Mouse (Mus musculus) megakaryocyte, embryonic 14.5 days (primary cell): ENCODE measurements around the gene Slc35c2. TPM values are rescaled to one million over a fixed set of nuclear protein-coding genes. Genes with fewer than 3 reads are reported as not detected.

Experiments
- H3K27me3 ChIP-seq: replicated peaks from 2 replicates; pipeline ENCODE3; 2012; ENCODE audit warnings: inconsistent platforms
- H3K36me3 ChIP-seq: replicated peaks from 2 replicates; pipeline ENCODE3; 2012; ENCODE audit warnings: low read length, inconsistent platforms, mixed read lengths
- H3K4me1 ChIP-seq: 2 replicates; pipeline ENCODE4 v1.6.1; 2012; ENCODE audit warnings: inconsistent platforms
- H3K4me3 ChIP-seq: replicated peaks from 2 replicates; pipeline ENCODE3; 2012; ENCODE audit warnings: moderate library complexity, mild to moderate bottlenecking, inconsistent platforms
- H3K9me3 ChIP-seq: 2 replicates; pipeline ENCODE4 v1.6.1; 2012; ENCODE audit warnings: inconsistent platforms
- FLI1 ChIP-seq: IDR thresholded peaks from 2 replicates; pipeline ENCODE4 v1.6.1; 2012; ENCODE audit warnings: low read length, inconsistent platforms, mixed read lengths
- GATA1 ChIP-seq: IDR thresholded peaks from 3 replicates; pipeline ENCODE4 v1.6.1; 2012; ENCODE audit warnings: mixed read lengths, low read length, inconsistent platforms, borderline replicate concordance
- polyA plus RNA-seq: library from polyadenylated mRNA; stranded (reverse); fragments of >175 nt; gene quantifications from 2 replicates; pipeline ENCODE4 v1.2.3, GENCODE M21; 2012; ENCODE audit warnings: low replicate concordance; ENCODE audit not compliant: insufficient read depth

Gene Slc35c2
- polyA plus RNA-seq, 1 experiment: 62.9 TPM

DNA sequence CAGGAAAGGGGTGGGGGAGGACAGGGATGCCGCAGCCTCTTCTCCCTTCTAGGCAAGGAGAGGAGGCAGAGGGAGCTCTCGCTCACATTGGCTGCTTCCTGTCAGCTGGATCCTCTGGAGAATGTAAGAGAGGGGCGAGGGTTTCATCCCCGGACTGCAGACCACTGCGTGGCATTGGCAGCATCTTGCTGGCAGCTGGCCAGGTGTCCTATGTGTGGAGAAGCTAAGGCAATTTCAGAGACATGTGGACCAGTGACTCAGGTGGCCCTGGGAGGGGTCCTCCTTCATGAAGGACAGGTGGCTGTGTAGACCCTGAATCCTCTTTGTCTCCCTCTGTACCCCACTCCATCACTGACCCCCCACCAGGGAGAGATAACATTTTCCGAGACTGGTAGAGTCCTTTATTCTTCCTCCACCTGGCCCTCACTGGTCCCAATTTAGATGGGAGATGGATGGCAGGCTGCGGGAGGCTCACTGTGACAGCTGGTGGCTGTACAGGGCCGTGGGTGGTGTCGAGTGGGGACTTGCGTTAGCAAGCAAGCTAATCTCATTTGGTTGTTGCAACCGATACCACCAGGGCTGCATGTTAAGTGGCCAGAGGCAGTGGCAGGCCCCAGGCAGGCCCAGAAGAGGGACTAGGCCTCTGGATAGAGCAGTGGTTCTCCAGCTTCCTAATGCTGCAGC lies 30.4 kb downstream of the Slc35c2 start:
- Histone ChIP-seq H3K27me3 (peaks cover 93% of the 10 kb centered on the region), H3K4me1 (peaks cover 25% of the 10 kb centered on the region), H3K9me3 (no peaks in the 10 kb centered on the region), H3K36me3 (no peaks in the 10 kb centered on the region), H3K4me3 (no peak overlapping the region)
- TF ChIP-seq FLI1: no peak
- TF ChIP-seq GATA1: no peak

DNA sequence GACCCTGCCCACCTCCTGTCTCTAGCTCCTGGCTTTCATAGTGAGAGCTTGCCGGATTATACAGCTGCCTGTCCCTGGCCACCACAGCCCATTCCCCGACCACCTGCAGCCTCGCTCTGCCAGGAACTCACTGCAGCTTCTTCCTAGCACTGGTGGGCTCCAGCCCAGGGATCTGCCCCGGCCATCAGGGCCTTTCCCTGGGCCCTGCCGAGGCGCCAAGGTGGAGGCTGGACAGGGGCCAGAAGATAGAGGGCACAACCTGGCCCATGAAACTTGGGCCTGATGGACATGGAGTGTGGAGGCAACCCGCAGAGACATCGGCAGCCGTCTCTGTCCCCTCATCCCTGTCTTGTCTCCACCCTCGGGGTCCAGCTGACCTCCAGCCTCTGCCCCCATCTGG lies 31.5 kb downstream of the Slc35c2 start:
- peaks cover 91% of the 10 kb centered on the region for H3K27me3 ChIP-seq
- no peak overlapping the region for H3K4me3 ChIP-seq
- H3K36me3 ChIP-seq: no peaks in the 10 kb centered on the region
- H3K4me1 ChIP-seq: peaks cover 25% of the 10 kb centered on the region
- H3K9me3 ChIP-seq: no peaks in the 10 kb centered on the region
- no peak for TF ChIP-seq GATA1
- no peak for TF ChIP-seq FLI1

DNA sequence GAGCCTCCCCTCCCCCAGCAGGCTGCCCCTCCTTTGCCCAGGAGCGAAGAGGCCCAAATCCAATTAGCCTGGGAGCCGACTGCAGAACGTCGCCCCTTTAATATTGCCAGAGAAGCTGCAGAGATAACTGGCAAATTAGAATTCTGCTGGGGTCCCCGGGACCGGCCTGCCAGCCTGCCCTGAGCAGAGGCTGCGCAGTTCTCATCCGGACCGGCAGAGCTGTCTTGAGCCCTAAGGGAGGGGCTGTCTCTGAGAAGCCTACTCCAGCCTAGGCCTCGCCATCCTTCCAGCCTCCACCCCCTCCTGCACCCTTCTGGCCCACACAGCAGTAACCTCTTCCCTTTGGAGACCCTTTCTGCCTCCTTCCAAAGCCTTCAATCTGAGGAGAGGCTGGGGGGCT lies 33.8 kb downstream of the Slc35c2 start:
- Histone ChIP-seq H3K27me3 (peaks cover 83% of the 10 kb centered on the region), H3K4me1 (peaks cover 38% of the 10 kb centered on the region), H3K36me3 (no peaks in the 10 kb centered on the region), H3K9me3 (no peaks in the 10 kb centered on the region), H3K4me3 (no peak overlapping the region)
- TF ChIP-seq FLI1 (no peak), GATA1 (no peak)

DNA sequence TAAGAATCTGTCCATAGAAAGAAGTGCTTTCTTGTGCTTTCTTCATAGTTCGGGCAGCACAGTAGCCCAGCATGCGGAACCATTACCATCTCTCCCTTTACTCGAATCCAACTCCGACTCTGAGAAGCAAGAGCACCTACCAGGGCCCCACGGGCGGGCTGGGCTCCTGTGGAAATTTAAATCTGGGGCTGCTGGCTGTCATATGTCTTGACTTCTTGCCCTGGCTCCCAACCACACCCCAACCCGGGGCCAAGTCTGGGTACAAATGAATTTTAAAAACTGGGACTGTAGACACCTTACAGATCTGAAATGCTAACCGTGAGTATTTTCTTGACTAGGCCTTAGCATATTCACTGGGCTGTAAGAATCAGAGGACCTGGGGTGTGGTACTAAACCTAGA lies 34.4 kb downstream of the Slc35c2 start:
- H3K4me1 ChIP-seq: peaks cover 34% of the 10 kb centered on the region
- H3K27me3 ChIP-seq: peaks cover 81% of the 10 kb centered on the region
- no peak for TF ChIP-seq FLI1
- no peak for TF ChIP-seq GATA1
- no peaks in the 10 kb centered on the region for H3K9me3 ChIP-seq
- H3K4me3 ChIP-seq: no peak overlapping the region
- no peaks in the 10 kb centered on the region for H3K36me3 ChIP-seq

DNA sequence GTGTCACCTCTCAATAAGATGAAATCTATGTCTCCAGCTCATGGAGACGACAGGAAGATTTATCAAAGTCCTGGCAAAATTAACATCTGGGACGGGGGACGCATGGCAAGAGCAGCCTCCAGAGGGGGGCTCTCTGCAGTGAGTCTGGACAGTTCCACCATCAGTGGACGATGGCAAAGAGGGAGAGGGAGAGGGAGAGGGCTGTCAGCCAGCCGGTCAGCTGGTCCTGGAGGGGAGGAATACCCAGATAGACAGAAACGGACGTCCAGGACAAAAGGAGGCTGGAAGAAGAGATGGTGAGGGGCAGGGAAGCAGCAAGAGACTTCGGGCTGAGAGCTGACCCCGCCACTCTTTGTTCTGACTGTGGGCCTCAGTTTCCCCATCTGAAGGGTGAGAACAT lies 34.9 kb downstream of the Slc35c2 start:
- TF ChIP-seq FLI1 (no peak), GATA1 (no peak)
- H3K4me3 ChIP-seq: no peak overlapping the region
- no peaks in the 10 kb centered on the region for H3K36me3 ChIP-seq
- H3K4me1 ChIP-seq: peaks cover 34% of the 10 kb centered on the region
- H3K9me3 ChIP-seq: no peaks in the 10 kb centered on the region
- H3K27me3 ChIP-seq: peaks cover 80% of the 10 kb centered on the region

DNA sequence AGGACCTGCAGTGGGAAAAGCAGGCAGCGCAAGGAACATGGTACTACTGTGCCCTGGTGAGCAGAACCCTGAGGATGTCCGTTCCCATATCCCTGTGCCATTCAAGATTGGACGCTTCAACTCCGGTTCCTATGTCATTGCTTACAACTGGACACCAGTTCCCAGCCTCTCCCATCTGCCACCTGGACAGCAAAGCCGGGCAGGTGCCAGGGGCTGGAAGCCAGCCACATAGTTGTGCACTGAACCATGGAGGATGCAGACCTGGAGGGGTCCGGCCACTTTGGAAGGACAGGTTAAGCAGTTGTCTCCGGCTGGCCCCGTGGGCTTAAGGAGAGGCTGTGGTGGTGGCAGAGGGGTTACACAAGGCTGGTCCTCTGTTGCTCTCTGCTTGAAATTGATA lies 35.3 kb downstream of the Slc35c2 start:
- TF ChIP-seq FLI1 (no peak), GATA1 (no peak)
- Histone ChIP-seq H3K36me3 (no peaks in the 10 kb centered on the region), H3K4me1 (peaks cover 31% of the 10 kb centered on the region), H3K4me3 (no peak overlapping the region), H3K27me3 (peaks cover 80% of the 10 kb centered on the region), H3K9me3 (no peaks in the 10 kb centered on the region)

DNA sequence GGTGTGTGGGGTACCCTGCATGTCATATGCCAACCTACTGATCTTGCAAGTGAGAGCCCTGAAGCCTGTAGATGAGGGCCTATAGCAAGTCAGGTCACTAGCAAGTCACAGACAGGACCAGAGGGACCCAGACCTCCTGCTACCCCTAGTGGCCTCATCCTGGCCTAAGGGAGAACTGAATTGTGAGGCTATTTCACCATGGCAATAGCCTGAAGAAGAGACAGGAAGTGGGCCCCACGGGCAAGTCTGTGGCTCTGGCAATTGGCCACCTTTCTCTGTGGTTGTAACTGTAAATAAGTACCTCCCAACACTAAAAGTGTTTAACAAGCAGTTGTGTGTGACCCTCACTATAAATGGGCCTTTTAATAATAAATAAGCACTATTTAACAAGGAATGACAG lies 36.8 kb downstream of the Slc35c2 start:
- H3K9me3 ChIP-seq: no peaks in the 10 kb centered on the region
- H3K4me3 ChIP-seq: peak overlapping the region; percentile 50
- TF ChIP-seq GATA1 (no peak), FLI1 (no peak)
- H3K27me3 ChIP-seq: peaks cover 79% of the 10 kb centered on the region
- no peaks in the 10 kb centered on the region for H3K36me3 ChIP-seq
- H3K4me1 ChIP-seq: peaks cover 16% of the 10 kb centered on the region

DNA sequence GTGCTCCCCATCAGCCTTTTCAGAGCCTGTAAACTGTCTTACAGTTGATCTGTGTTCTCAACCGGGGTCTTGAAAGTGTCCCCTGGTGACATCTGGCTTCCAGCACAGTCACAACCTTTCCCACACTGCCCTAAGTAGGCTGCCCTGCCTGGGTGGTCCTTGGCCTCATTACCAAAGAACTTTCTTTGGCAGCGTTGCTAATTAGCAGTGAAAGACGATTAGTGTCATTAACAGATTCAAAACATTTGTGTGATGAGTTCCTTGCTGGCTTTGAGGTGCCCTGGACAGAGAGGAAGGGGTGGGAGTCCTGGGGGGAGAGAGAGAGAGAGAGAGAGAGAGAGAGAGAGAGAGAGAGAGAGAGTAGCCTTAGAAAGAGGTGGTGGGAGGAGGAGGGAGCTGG lies 38.7 kb downstream of the Slc35c2 start:
- H3K4me1 ChIP-seq: peaks cover 14% of the 10 kb centered on the region
- H3K27me3 ChIP-seq: peaks cover 77% of the 10 kb centered on the region
- no peaks in the 10 kb centered on the region for H3K9me3 ChIP-seq
- H3K36me3 ChIP-seq: no peaks in the 10 kb centered on the region
- H3K4me3 ChIP-seq: no peak overlapping the region
- TF ChIP-seq FLI1 (no peak), GATA1 (no peak)

DNA sequence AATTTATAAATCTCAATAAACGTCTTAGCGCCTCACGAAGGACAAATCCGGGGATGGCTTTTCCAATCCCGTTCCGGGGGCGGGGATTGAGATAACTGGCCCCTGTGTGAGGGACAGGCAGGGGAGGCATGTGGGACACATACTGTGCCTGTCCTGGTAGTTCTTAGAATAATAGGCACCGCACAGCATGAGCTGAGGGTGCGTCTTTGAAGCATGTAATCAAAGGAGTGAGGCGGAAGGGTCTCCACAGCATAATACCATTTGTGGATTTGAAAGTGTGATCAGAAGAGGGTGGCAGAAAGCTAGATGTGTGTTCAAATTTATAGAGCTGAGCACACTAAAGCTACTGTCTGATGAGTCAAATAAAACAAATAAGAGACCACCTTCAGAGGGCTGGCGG lies 41.3 kb downstream of the Slc35c2 start:
- peaks cover 36% of the 10 kb centered on the region for H3K4me1 ChIP-seq
- TF ChIP-seq FLI1: no peak
- no peak for TF ChIP-seq GATA1
- H3K4me3 ChIP-seq: no peak overlapping the region
- no peaks in the 10 kb centered on the region for H3K9me3 ChIP-seq
- H3K27me3 ChIP-seq: peaks cover 78% of the 10 kb centered on the region
- no peaks in the 10 kb centered on the region for H3K36me3 ChIP-seq

DNA sequence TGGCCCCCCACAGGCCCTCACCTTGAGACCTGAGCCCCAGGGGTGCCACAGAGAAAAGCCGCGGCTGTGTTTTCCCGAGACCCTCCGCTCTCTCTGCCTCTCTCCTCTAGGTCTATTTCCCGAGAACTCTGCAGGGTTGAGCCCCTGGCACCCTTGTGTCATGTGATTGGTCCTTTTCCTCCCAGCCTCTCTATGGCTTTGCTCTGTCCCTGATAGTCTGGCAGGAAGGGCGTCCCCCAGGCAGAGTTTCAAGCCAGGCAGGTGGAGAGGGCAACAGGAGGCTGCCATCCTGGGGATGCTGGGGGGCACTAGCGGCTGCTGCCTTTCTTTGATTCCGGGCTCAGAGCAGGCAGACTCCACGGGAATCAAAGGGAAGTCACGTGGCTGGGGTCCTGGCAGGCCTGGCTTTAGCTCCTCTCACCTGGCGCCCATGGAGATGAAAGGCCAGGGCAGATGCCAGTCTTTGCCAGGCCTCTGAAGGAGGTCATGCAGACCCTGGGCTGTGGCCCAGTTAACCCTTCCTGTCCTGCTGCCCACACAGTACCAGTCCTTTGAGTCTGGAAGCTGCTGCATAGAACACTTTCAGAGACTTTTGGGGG lies 44.4 kb downstream of the Slc35c2 start:
- H3K27me3 ChIP-seq: peaks cover 93% of the 10 kb centered on the region
- no peaks in the 10 kb centered on the region for H3K36me3 ChIP-seq
- no peak overlapping the region for H3K4me3 ChIP-seq
- peaks cover 30% of the 10 kb centered on the region for H3K4me1 ChIP-seq
- TF ChIP-seq FLI1: no peak
- TF ChIP-seq GATA1: no peak
- no peaks in the 10 kb centered on the region for H3K9me3 ChIP-seq
